Mouse (Mus musculus) limb, embryonic 10.5 days (tissue): ENCODE measurements at regions not wholly inside any gene's neighbourhood (a gene's known extent, or its start where the extent isn't known, plus 50 kb on each side); places are given as distances from the start of the nearest gene placed in this dataset.

Source experiments
- DNase-seq: peaks from one replicate; pipeline ENCODE4 v3.0.0-alpha.2; 2017; ENCODE audit warnings: low spot score
- H3K27ac ChIP-seq: fragments of 300-500 bp; sonication (generic); 2 replicates; pipeline ENCODE4 v1.5.1; 2016; ENCODE audit warnings: mild to moderate bottlenecking
- H3K27me3 ChIP-seq: fragments of 300-500 bp; sonication (generic); 2 replicates; pipeline ENCODE4 v1.6.1; 2016; ENCODE audit warnings: low read depth, mild to moderate bottlenecking; ENCODE audit not compliant: poor library complexity, severe bottlenecking
- H3K36me3 ChIP-seq: fragments of 300-500 bp; sonication (generic); 2 replicates; pipeline ENCODE4 v1.6.1; 2016; ENCODE audit warnings: mild to moderate bottlenecking, moderate library complexity
- H3K4me1 ChIP-seq: fragments of 300-500 bp; sonication (generic); 2 replicates; pipeline ENCODE4 v1.6.1; 2016
- H3K4me3 ChIP-seq: fragments of 300-500 bp; sonication (generic); 2 replicates; pipeline ENCODE4 v1.5.1; 2016; ENCODE audit warnings: mild to moderate bottlenecking, moderate library complexity
- H3K9me3 ChIP-seq: fragments of 300-500 bp; sonication (generic); replicated peaks from 2 replicates; pipeline ENCODE4 v1.6.1; 2016; ENCODE audit warnings: mild to moderate bottlenecking
- WGBS: fragments of 180-500 bp; shearing (Covaris S2); methylation state at CpG from one replicate; pipeline ENCODE4 v1.1.7; 2016; 5-methylcytosine and 5-hydroxymethylcytosine counted together

DNA sequence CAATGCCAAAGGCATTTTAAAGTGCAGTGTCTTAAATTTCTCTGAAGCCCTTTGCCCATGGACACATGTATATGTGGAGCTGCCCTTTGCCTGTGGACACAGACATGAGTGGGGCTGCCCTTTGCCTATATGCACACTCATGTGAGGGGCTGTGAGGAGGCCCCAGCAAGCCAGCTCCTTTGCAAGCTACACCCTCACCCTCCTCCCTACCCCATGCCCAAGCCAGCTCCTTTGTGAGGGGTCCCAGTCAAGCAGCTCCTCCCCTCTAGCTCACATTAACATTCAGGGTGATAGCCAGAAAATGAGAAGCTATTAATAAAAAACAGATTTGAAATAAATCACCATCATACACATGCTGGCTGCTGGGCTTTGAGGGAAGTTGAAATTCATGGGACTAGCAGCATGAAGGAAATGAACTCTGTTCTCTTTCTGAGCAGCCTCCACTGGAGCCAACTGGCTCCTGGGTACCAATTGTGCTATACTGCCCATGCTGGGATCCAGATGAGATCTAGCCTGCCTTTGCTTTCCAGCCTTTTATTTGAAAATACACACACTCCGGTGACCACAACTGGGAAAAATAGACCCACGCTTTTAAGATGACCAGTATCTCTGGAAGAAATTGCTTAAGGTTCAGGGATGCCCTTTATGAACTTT, 151.4 kb downstream of the Abcc12 start:
- H3K4me1 ChIP-seq, result no peaks in the 10 kb centered on the region
- H3K27me3 ChIP-seq, result no peaks in the 10 kb centered on the region
- 91% methylated on average over 2 of the region's 2 CpGs for WGBS
- no peaks in the 10 kb centered on the region for H3K9me3 ChIP-seq
- H3K36me3 ChIP-seq, result no peaks in the 10 kb centered on the region
- H3K27ac ChIP-seq, result no peak overlapping the region
- H3K4me3 ChIP-seq, result no peak overlapping the region
- DNase-seq, result no peak

DNA sequence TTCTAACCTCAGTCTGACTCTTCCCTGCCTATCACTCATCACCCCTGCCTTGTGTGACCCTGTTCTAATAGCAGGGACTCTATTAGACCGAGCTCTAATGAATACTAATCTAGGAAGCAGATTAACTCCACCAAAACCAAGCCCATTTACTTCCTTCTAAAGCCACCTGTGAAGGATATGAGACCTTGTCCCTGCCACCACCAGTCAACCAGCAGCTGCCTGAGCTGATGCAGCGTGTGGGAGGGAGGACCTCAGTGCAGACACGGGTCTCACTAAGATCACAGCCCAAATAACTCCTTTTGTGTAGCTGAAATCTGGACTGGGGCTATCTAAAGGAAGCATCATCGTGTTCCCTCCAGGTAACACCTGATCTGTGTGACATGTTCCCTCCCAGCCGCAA, 152.4 kb downstream of the Abcc12 start:
- 58% methylated on average over 5 of the region's 5 CpGs for WGBS
- Histone ChIP-seq H3K4me1 (no peaks in the 10 kb centered on the region), H3K27me3 (no peaks in the 10 kb centered on the region), H3K27ac (no peak overlapping the region), H3K4me3 (no peak overlapping the region), H3K9me3 (no peaks in the 10 kb centered on the region), H3K36me3 (no peaks in the 10 kb centered on the region)
- no peak for DNase-seq

DNA sequence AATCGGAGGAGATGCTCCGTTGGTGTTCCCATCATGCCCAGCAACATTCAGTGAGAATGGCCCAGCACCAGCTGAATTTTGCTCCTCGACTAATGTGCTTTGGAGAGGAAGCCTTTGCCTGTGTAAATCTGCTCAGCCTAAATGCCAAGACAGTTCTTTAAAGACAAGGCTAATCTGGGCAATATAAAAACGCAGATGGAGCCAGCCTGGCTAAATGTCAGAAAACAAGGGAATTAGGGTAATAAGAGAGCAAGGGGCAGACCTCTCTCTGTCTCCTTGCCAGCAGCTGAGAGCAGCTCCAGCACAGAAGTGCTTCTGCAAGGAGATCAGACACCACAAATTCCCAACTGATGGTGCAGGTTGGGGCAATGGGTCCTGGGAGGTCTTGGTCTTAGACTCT, 154.4 kb downstream of the Abcc12 start:
- 61% methylated on average over 4 of the region's 4 CpGs for WGBS
- no peaks in the 10 kb centered on the region for H3K9me3 ChIP-seq
- H3K36me3 ChIP-seq, result no peaks in the 10 kb centered on the region
- H3K4me1 ChIP-seq, result no peaks in the 10 kb centered on the region
- no peak for DNase-seq
- no peaks in the 10 kb centered on the region for H3K27me3 ChIP-seq
- H3K4me3 ChIP-seq, result no peak overlapping the region
- no peak overlapping the region for H3K27ac ChIP-seq

DNA sequence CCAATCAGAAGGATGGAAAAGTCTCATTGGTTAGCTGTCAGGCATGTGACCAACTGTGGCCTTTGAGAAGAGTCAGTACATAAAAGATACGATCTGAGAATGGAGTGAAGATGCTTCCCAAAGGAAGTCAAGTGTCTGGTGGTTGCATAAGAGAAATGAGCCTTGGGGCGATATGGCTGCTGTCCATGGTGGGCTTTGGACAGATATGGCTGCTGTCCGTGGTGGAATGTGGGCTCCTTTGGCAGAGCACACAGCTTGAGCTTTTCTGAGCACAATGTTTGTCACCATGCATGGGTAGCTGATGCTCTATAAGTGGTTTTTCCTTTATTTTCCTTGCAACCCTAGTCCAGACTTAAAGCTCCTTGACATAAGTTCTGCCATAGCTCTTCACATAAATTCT, 155.1 kb downstream of the Abcc12 start:
- no peak overlapping the region for H3K4me3 ChIP-seq
- no peaks in the 10 kb centered on the region for H3K4me1 ChIP-seq
- no peak for DNase-seq
- H3K36me3 ChIP-seq, result no peaks in the 10 kb centered on the region
- H3K27ac ChIP-seq, result no peak overlapping the region
- no peaks in the 10 kb centered on the region for H3K9me3 ChIP-seq
- WGBS, result 87% methylated on average over 3 of the region's 3 CpGs
- H3K27me3 ChIP-seq, result no peaks in the 10 kb centered on the region

DNA sequence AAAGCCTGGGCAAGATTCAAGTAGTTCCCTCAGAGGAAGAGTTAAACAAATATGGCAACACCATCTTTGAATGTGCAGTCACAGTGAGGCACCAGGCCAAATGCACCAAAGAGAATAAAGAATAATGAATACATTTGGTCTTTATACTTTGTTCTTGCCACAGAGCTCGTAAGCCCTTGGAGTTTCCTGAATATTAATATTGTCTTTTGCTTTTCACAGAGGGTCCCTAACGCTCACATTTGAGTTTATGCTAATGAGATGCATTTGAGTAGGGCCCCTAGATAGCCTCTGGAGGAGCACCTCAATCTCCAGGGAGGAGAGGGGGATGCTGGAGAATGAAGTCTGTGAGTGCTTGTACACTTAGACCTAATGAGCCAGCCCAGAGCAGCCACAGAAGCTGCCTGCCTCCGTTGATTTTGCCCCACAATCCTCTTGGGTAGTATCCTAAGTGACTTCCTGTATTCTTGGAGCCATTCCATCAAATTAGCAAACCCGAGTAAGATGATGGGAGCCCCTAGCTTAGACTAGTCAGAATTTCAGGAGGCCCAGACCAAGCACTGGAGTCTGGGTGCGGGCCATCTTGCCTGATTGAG, 161.3 kb downstream of the Abcc12 start:
- H3K27ac ChIP-seq, result no peak overlapping the region
- H3K4me3 ChIP-seq, result no peak overlapping the region
- no peak for DNase-seq
- no peaks in the 10 kb centered on the region for H3K4me1 ChIP-seq
- no peaks in the 10 kb centered on the region for H3K9me3 ChIP-seq
- no peaks in the 10 kb centered on the region for H3K27me3 ChIP-seq
- H3K36me3 ChIP-seq, result no peaks in the 10 kb centered on the region
- WGBS, result 86% methylated on average over 5 of the region's 5 CpGs

DNA sequence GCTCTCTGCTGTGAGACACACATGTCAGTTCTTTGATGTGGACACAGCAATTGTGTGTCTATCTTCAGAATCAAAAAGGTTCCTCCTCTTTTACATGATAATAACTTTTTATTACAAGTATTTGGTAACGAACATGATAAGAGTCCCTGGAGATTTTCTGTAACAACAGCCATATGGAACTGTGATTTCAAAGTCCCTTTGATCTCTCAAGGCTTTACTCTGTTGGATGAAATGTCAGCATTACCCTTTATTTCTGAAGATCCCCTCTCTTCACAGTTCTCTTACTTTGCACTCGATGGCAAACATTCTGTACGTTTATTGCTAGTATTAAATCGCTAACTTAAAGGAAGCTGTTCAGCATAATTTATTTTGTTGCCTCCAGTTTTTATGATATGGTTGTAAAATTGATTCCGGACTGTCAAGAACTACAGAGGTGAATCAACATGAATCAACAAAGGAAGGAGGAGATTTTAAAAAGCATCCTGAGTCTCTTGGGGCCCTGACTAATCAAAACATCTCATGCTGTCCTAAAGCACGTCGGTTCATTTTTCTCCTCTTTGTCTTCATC, 162.0 kb downstream of the Abcc12 start:
- WGBS, result 56% methylated on average over 7 of the region's 7 CpGs

DNA sequence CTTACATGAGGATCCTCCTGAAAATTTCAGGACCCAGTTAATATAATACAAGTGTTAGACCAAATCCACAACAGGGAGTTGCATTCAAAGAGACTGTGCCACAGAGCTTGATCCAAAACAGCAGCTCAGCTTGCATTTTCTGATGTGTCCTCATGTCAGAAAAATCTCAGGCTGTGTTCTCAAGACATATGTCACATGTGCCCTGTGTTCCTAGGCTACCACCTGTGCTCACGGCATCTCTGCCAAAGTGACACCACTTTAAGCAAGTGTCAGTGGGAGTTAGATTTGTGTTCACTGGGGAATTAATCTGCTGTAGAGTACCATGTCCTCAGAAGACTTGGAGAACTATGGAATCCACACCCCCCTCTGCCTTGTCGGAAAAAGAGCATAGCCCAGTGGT, 165.3 kb downstream of the Abcc12 start:
- no peak for DNase-seq
- 89% methylated on average over 2 of the region's 2 CpGs for WGBS
- no peaks in the 10 kb centered on the region for H3K27me3 ChIP-seq

More for the DNA sequence above, 162.0 kb downstream of the Abcc12 start:
- Histone ChIP-seq H3K27ac (no peak overlapping the region), H3K36me3 (no peaks in the 10 kb centered on the region), H3K4me1 (no peaks in the 10 kb centered on the region), H3K4me3 (no peak overlapping the region), H3K27me3 (no peaks in the 10 kb centered on the region), H3K9me3 (no peaks in the 10 kb centered on the region)
- no peak for DNase-seq

DNA sequence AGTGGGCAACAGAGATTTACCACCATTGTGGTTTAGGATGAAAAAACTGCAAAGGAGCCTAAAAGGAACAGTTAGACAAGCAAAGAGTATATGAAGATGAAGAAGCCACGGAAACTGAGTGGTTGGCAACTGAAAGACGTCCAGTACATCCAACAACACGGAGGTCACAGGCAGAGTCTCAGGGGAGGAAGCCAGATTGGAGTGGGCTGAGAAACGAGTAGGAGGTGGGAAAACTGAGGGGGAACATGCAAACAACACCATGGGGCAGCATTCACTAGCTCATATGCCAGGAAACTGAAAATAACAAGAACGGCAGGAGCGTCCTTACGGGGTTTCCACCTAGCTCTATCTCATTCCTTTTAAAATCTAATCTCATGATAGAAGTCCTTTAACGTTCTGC, 169.3 kb downstream of the Abcc12 start:
- H3K27ac ChIP-seq, result no peak overlapping the region
- DNase-seq, result no peak
- H3K4me3 ChIP-seq, result no peak overlapping the region
- WGBS, result 85% methylated on average over 8 of the region's 8 CpGs
- H3K9me3 ChIP-seq, result no peaks in the 10 kb centered on the region
- no peaks in the 10 kb centered on the region for H3K27me3 ChIP-seq
- H3K36me3 ChIP-seq, result no peaks in the 10 kb centered on the region
- H3K4me1 ChIP-seq, result 0 out of 2 replicates have a peak, but pooled peaks cover 3% of the 10 kb centered on the region

More for the DNA sequence above, 165.3 kb downstream of the Abcc12 start:
- Histone ChIP-seq H3K27ac (no peak overlapping the region), H3K4me3 (no peak overlapping the region), H3K4me1 (no peaks in the 10 kb centered on the region), H3K36me3 (no peaks in the 10 kb centered on the region), H3K9me3 (no peaks in the 10 kb centered on the region)

DNA sequence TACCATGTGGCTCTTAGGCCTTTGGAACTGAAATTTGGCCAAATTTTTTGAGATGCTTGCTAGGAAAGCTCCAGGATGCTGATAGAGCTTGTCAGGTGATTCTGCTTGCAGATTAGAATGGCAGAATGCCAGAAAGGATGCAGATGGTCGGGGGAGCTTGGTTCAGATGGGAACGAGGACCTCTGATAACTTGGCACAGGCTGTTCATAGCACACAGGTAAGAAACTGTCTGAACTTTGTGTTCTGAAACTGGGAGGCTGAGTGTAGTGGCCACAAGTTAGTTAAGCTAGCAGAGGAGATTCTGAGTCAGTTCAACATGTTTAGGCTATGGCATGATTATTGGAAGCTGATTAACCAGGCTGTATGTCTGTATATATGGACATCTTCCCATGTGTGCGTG, 174.3 kb downstream of the Abcc12 start:
- no peak for DNase-seq
- Histone ChIP-seq H3K4me1 (0 out of 2 replicates have a peak, but pooled peaks cover 3% of the 10 kb centered on the region), H3K27ac (no peak overlapping the region), H3K36me3 (no peaks in the 10 kb centered on the region), H3K9me3 (no peaks in the 10 kb centered on the region), H3K27me3 (no peaks in the 10 kb centered on the region), H3K4me3 (no peak overlapping the region)
- WGBS, result 87% methylated on average over 3 of the region's 3 CpGs

DNA sequence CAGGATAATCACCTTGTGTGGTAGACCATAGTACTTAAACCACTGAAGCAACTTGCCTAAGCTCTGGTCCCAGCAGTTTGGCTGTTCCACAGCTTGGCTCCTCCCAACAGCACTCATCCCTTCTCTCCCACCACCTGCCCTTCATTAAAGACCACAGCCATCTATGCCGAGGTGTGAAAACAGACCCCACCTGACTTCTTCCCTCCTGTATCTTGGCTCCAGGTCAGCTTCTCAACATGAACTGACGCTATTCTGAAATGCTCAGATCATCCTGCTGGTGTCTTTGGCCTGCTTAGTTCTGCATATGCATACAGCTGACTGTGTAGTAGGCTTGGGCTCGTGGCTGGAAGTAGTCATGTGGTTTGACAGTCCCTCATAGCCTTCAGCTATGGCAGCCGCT, 177.1 kb downstream of the Abcc12 start:
- H3K4me1 ChIP-seq, result no peaks in the 10 kb centered on the region
- H3K36me3 ChIP-seq, result no peaks in the 10 kb centered on the region
- no peak for DNase-seq
- H3K4me3 ChIP-seq, result no peak overlapping the region
- 79% methylated on average over 4 of the region's 4 CpGs for WGBS
- H3K9me3 ChIP-seq, result no peaks in the 10 kb centered on the region
- no peaks in the 10 kb centered on the region for H3K27me3 ChIP-seq
- H3K27ac ChIP-seq, result no peak overlapping the region

DNA sequence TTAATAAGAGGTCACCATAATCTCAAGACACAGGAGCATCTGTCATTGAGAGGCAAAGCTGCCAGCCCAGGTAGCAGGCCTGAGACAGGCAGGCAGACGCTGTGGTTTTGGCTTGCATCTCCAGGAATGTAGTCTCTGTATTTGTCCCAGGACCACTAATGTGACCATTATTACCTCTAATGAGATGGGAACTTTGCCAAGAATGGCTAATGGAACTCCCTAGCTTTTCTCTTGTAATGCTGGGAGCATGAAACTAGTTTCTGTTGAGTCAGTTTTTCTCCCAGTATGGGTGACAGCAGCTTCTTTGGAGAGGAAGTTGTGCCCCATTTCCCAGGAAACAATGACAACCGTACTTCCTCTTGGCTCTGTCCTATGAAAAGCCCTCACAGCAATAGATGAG, 178.5 kb downstream of the Abcc12 start:
- Histone ChIP-seq H3K9me3 (no peaks in the 10 kb centered on the region), H3K4me1 (no peaks in the 10 kb centered on the region), H3K4me3 (no peak overlapping the region), H3K27me3 (no peaks in the 10 kb centered on the region), H3K36me3 (no peaks in the 10 kb centered on the region), H3K27ac (no peak overlapping the region)
- WGBS, result 76% methylated on average over 2 of the region's 2 CpGs
- no peak for DNase-seq

DNA sequence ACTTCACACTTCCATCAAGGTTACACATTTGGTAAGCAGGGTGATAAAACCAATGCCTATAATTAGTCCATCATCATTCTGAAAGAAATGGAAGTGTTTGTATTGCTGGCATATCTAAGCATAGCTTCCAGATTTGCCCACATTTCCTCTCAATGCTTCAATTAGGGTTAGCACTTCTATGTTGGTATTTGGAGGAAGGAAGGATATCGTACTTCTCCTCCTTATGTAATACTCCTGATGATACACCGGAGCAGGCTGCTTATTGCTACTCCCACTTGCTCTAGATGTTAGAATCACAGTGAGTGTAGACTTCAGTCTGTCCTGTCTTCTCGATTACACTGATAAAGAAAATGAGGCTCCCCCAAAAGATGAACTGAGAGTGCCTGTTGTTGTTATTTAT, 185.4 kb downstream of the Abcc12 start:
- 92% methylated on average over 3 of the region's 3 CpGs for whole genome bisulfite sequencing

DNA sequence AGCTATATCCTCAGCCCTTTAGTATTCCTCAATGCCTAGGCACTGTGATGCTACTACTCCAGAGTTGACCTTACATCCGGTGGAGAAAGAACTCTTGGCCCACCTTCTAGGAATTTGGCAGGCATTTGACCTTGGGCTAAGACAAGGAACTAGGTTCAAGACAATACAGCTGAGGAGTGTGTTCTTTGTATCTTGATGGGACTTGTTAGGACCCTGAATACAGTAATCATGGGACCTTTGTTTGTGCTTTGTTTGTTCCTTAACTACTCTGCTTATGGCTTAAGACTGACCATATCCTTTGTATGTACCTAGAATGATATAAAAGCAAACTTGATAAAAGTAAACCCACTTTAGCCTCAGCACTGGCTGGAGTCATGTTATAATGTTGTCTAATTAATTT, 186.7 kb downstream of the Abcc12 start:
- no peak overlapping the region for H3K27ac ChIP-seq
- H3K36me3 ChIP-seq, result no peaks in the 10 kb centered on the region
- peaks cover 14% of the 10 kb centered on the region for H3K4me1 ChIP-seq
- no peak for DNase-seq
- no peak overlapping the region for H3K4me3 ChIP-seq
- no peaks in the 10 kb centered on the region for H3K27me3 ChIP-seq
- WGBS, result 92% methylated on average over 1 of the region's 1 CpGs
- no peaks in the 10 kb centered on the region for H3K9me3 ChIP-seq

More for the DNA sequence above, 185.4 kb downstream of the Abcc12 start:
- no peak overlapping the region for H3K4me3 ChIP-seq
- no peaks in the 10 kb centered on the region for H3K36me3 ChIP-seq
- H3K9me3 ChIP-seq, result no peaks in the 10 kb centered on the region
- no peaks in the 10 kb centered on the region for H3K27me3 ChIP-seq
- H3K4me1 ChIP-seq, result peaks cover 3% of the 10 kb centered on the region
- no peak for DNase-seq
- no peak overlapping the region for H3K27ac ChIP-seq
